Mouse (Mus musculus): ENCODE measurements around the gene Polr1b. TPM values are rescaled to one million over a fixed set of nuclear protein-coding genes. Genes with fewer than 3 reads are reported as not detected.

Gene Polr1b
- polyA plus RNA-seq, 1 experiment from 2014 or later: 27.9 TPM

- H3K4me3 ChIP-seq: no peak overlapping the region
- H3K36me3 ChIP-seq: peaks cover 79% of the 10 kb centered on the region
- H3K4me1 ChIP-seq: no peaks in the 10 kb centered on the region
- no peak for ATAC-seq (ENCODE audit: borderline replicate concordance, extremely low read depth, low FRiP score, low TSS enrichment)
- 92% methylated on average over 8 of the region's 8 CpGs for WGBS
- H3K9me3 ChIP-seq: no peaks in the 10 kb centered on the region
- H3K4me2 ChIP-seq: no peak overlapping the region
- H3K9ac ChIP-seq: no peak overlapping the region
- H3K27ac ChIP-seq: no peak overlapping the region
- H3K27me3 ChIP-seq: no peaks in the 10 kb centered on the region
Measured at GRCm38 (mm10) chr2:129121986-129122385, 21.2 kb downstream of the Polr1b start.

DNA sequence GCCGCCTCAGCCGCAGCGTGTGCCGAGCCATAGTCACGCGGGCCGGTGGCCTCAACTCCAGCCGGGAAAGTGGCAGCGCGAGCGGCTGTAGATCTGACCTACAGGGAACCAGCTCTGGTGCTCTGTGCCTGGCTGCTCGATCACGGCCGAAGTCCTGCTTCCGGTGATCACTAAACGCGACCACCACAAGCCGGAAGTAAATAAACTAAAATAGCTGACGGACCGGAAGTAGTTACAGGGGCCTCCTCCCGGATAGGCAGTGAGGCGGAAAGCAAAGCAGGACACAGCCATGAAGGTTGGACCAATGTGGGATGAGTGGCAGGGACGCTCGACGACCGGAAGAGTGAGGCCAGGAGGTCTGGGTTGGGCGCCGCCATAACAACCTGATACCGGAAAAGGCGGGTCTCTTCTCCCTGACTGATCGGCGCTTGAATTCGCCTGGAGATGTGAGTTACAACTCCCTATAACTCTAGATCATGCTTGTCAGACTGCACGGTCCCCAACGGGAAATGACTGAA, 28.7 kb downstream of the Polr1b start, which contains the start of gene Chchd5:
Gene Chchd5, plus strand, starts transcription at position 289 of the 518 bp plus-strand sequence.
- Histone ChIP-seq H3K27me3 (no peaks in the 10 kb centered on the region), H3K4me1 (peaks cover 20% of the 10 kb centered on the region), H3K4me3 (peak within 1 kb of the TSS; percentile 65), H3K9ac (peak within 1 kb of the TSS; percentile 80), H3K27ac (peak within 1 kb of the TSS; percentile 94), H3K4me2 (peak within 1 kb of the TSS; percentile 82), H3K9me3 (no peaks in the 10 kb centered on the region), H3K36me3 (peaks cover 55% of the 10 kb centered on the region)
- peak; percentile 99 for ATAC-seq (ENCODE audit: borderline replicate concordance, extremely low read depth, low FRiP score, low TSS enrichment)
- WGBS: under 1% methylated on average over 35 of the region's 35 CpGs

DNA sequence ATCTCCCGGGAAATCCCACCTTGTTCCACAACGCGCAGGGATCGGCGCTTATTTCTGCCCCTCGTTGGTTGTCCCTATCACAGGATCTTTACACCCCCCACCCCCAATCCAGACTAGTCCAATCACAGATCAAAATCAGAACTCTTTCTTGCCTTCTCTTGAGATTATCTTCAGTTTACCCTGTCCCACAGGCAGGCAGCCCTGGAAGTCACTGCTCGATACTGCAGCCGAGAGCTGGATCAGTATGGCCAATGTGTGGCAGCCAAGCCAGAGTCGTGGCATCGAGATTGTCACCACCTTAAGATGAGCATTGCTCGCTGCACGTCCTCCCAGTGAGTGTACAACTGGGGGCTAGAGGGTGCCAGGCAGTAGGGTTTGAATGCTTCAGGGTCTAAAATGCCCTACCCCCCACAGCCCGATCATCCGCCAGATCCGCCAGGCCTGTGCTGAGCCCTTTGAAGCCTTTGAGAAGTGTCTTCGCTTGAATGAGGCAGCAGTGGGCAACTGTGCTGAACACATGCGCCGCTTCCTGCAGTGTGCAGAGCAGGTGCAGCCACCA, 29.3 kb downstream of the Polr1b start:
- 29% methylated on average over 18 of the region's 18 CpGs for WGBS
- peaks cover 49% of the 10 kb centered on the region for H3K36me3 ChIP-seq
- ATAC-seq (ENCODE audit: borderline replicate concordance, extremely low read depth, low FRiP score, low TSS enrichment): peak; percentile 35; the same call in 1 of the 2 replicates

DNA sequence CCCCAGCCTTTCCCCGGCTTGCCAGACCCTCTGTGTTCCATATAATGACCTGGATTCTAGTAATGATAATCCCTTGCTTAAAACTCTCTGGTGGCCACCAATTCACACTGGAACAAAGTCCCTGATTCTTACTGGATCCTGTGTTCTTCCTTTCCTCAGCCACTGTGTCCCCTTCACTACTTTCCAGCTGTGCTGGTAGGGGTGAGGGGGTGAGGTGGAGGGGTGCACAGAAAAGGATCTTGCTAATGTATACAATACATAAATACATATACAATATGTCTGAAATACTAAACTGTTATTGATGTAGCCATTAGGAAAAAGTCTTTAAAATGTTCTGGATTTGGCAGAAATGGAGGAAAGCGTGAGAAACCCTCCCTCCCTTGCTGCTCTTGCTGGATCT, 30.0 kb downstream of the Polr1b start:
- Histone ChIP-seq H3K4me1 (peaks cover 20% of the 10 kb centered on the region), H3K9me3 (no peaks in the 10 kb centered on the region), H3K4me3 (no peak overlapping the region), H3K27ac (no peak overlapping the region), H3K9ac (no peak overlapping the region), H3K4me2 (peak overlapping the region; percentile 82), H3K36me3 (peaks cover 42% of the 10 kb centered on the region), H3K27me3 (no peaks in the 10 kb centered on the region)
- 90% methylated on average over 2 of the region's 2 CpGs for WGBS
- no peak for ATAC-seq (ENCODE audit: borderline replicate concordance, extremely low read depth, low FRiP score, low TSS enrichment)

More for the DNA sequence above, 29.3 kb downstream of the Polr1b start:
- Histone ChIP-seq H3K9ac (peak overlapping the region; percentile 45), H3K4me3 (peak overlapping the region; percentile 65), H3K4me1 (peaks cover 20% of the 10 kb centered on the region), H3K9me3 (no peaks in the 10 kb centered on the region), H3K27ac (peak overlapping the region; percentile 94), H3K4me2 (peak overlapping the region; percentile 82), H3K27me3 (no peaks in the 10 kb centered on the region)

GRCm38 (mm10) chr2:129132231-129132630, 31.4 kb downstream of the Polr1b start:
- Histone ChIP-seq H3K4me1 (peaks cover 20% of the 10 kb centered on the region), H3K4me2 (no peak overlapping the region), H3K27me3 (no peaks in the 10 kb centered on the region), H3K9ac (no peak overlapping the region), H3K27ac (no peak overlapping the region), H3K36me3 (peaks cover 31% of the 10 kb centered on the region), H3K9me3 (no peaks in the 10 kb centered on the region), H3K4me3 (no peak overlapping the region)
- 95% methylated on average over 7 of the region's 7 CpGs for WGBS
- ATAC-seq (ENCODE audit: borderline replicate concordance, extremely low read depth, low FRiP score, low TSS enrichment): no peak

DNA sequence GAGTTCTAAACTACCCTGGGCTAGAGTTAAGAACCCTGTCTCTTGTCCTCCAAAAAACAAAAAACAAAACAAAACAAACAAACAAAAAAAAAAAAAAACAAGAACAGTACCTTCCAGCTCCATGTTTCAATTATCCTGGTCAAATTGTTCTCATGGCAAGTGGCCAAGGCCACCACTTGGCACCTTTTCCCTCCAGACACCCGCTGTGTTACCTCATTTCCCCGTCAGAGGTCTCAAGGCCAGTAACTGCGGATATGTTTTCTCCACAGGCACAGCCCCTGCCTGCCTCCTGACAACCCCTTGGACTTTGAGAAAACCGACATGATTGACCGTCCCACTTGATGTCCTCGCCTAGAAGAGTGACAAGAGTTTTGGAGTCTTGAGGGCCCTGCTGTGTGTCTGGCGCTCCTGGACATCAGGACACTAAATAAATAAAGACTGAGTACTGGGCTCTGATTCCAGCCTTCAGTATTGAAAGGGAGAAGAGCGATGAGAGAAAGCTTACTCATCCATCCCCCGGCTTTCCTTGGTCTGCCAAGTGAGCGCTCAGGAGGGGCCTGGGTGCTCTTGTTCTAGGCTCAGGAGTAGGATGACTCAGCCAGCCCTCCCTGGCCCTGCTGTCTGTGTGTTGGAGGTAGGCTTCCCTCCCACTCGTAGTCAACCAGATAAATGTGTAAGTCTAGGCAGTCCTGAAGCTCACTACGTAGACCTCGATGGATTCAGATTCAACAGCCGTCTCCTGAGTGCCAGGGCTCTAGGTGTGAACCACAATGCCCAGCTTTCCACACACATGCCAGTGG, 32.4 kb downstream of the Polr1b start:
- peaks cover 21% of the 10 kb centered on the region for H3K36me3 ChIP-seq
- 93% methylated on average over 14 of the region's 14 CpGs for WGBS
- H3K27me3 ChIP-seq: no peaks in the 10 kb centered on the region
- ATAC-seq (ENCODE audit: borderline replicate concordance, extremely low read depth, low FRiP score, low TSS enrichment): no peak
- peaks cover 20% of the 10 kb centered on the region for H3K4me1 ChIP-seq
- no peak overlapping the region for H3K27ac ChIP-seq
- H3K9me3 ChIP-seq: no peaks in the 10 kb centered on the region
- no peak overlapping the region for H3K9ac ChIP-seq
- H3K4me2 ChIP-seq: no peak overlapping the region
- no peak overlapping the region for H3K4me3 ChIP-seq

DNA sequence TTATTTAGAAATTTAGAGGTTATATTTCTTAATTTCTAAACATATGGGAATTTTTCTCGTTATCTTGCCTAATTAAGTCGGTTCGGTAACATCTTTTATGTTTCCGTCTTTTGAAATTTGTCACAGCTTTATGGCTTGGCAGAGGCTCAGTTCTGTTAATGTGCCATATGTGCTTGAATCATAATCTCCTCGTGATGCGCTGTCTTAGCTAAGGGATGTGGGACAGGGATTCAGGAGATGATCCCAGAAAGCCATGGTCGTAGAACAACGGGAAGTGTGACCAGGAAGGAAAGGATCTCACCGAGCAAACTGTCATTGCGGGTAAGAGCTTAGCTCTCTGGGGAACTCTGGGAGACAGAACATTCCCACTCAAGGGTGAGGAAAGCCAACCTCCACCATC, 39.1 kb downstream of the Polr1b start:
- Histone ChIP-seq H3K27ac (no peak overlapping the region), H3K9me3 (no peaks in the 10 kb centered on the region), H3K4me3 (no peak overlapping the region), H3K9ac (no peak overlapping the region), H3K4me1 (no peaks in the 10 kb centered on the region), H3K4me2 (no peak overlapping the region), H3K36me3 (no peaks in the 10 kb centered on the region), H3K27me3 (no peaks in the 10 kb centered on the region)
- WGBS: 77% methylated on average over 10 of the region's 10 CpGs
- no peak for ATAC-seq (ENCODE audit: borderline replicate concordance, extremely low read depth, low FRiP score, low TSS enrichment)

DNA sequence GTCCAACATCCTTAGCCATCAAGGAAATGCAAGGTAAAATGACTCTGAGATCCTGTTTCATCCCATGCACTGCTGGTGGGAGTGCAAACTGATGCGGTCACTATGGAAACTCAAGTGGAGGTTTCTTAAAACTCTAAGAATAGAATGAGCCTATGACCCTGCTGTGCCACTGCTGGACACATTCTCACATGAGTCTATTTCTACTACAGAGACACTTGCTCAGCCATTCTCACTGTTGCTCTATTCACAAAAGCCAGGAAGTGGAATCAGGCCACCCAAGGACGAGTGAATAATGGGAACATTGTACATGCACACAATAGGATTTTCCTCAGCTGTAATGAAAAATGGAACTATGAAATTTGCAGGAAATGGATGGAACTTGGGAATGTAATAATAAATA, 48.0 kb downstream of the Polr1b start:
- H3K4me3 ChIP-seq: no peak overlapping the region
- 62% methylated on average over 2 of the region's 2 CpGs for WGBS
- no peaks in the 10 kb centered on the region for H3K27me3 ChIP-seq
- no peaks in the 10 kb centered on the region for H3K36me3 ChIP-seq
- no peak overlapping the region for H3K9ac ChIP-seq
- H3K4me1 ChIP-seq: no peaks in the 10 kb centered on the region
- H3K4me2 ChIP-seq: no peak overlapping the region
- no peaks in the 10 kb centered on the region for H3K9me3 ChIP-seq
- H3K27ac ChIP-seq: no peak overlapping the region
- ATAC-seq (ENCODE audit: borderline replicate concordance, extremely low read depth, low FRiP score, low TSS enrichment): no peak

DNA sequence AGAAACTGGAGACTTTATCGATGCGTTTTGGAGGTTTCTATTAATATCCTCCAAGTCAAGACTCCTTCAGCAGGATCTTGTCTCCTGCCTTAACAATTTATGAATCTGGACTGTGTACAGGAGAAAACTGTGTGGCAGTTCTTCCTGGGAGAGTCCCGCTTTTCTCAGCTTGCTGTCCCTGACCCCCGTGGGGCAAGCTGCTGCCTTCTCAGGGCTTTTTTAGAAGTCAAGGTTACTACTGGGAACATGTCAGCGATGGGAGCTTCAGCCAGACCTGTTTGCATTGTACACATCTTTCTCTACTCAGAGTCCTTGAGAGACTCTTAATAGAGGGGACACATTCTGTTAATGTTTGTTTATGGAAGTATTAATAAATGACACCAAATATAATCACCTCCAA, 49.6 kb downstream of the Polr1b start:
- Histone ChIP-seq H3K9me3 (no peaks in the 10 kb centered on the region), H3K36me3 (no peaks in the 10 kb centered on the region), H3K4me3 (no peak overlapping the region), H3K9ac (no peak overlapping the region), H3K27me3 (no peaks in the 10 kb centered on the region), H3K4me2 (no peak overlapping the region), H3K4me1 (no peaks in the 10 kb centered on the region), H3K27ac (no peak overlapping the region)
- WGBS: 74% methylated on average over 5 of the region's 5 CpGs
- no peak for ATAC-seq (ENCODE audit: borderline replicate concordance, extremely low read depth, low FRiP score, low TSS enrichment)

DNA sequence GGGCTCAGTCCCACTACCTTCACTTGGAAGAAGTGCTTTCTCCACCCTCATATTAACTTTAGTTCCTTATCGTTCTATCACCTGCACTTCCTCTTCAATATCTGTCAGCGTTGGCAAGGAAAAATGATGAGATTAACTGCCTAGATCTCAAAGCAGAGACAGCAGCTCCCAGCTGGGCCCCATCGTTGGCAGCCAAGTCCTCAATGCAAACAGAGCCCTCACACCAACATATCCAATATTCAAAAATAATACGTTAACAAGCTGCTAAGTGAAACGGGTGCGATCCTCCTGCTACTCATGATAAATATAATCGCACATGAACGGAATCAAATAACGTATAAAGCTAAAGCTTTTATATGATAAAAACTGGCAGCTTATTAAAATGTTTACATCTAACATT, 50.3 kb downstream of the Polr1b start:
- Histone ChIP-seq H3K4me1 (no peaks in the 10 kb centered on the region), H3K9me3 (no peaks in the 10 kb centered on the region), H3K36me3 (no peaks in the 10 kb centered on the region), H3K4me3 (no peak overlapping the region), H3K9ac (no peak overlapping the region), H3K27ac (no peak overlapping the region), H3K27me3 (no peaks in the 10 kb centered on the region), H3K4me2 (no peak overlapping the region)
- WGBS: 51% methylated on average over 9 of the region's 9 CpGs
- no peak for ATAC-seq (ENCODE audit: borderline replicate concordance, extremely low read depth, low FRiP score, low TSS enrichment)

DNA sequence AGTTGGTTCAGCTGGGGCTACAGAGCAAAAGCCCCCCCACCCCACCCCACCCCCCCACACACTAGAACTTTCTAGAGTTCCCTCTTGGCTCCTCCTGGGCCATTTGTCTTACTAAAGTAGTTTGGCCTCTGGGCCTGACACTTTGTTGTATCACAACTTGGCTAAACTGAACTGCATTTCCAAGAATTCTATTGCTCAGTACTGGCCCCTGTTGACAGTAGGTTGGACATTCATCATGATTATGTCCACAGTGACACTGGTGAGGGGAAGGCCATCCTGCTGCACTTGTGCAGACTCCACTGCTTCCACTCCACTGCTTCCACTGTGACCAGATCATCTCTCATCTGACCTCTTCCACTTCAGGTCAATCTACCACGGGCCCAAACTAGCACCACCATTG, 52.0 kb downstream of the Polr1b start:
- H3K36me3 ChIP-seq: no peaks in the 10 kb centered on the region
- H3K9me3 ChIP-seq: no peaks in the 10 kb centered on the region
- no peak overlapping the region for H3K27ac ChIP-seq
- H3K4me2 ChIP-seq: no peak overlapping the region
- no peak for ATAC-seq (ENCODE audit: borderline replicate concordance, extremely low read depth, low FRiP score, low TSS enrichment)
- H3K27me3 ChIP-seq: no peaks in the 10 kb centered on the region
- H3K4me1 ChIP-seq: no peaks in the 10 kb centered on the region
- WGBS: 58% methylated on average over 1 of the region's 1 CpGs
- no peak overlapping the region for H3K4me3 ChIP-seq
- H3K9ac ChIP-seq: no peak overlapping the region

- Histone ChIP-seq H3K4me3 (no peak overlapping the region), H3K4me1 (0 out of 2 replicates have a peak, but pooled peaks cover 6% of the 10 kb centered on the region), H3K36me3 (no peaks in the 10 kb centered on the region), H3K27ac (no peak overlapping the region), H3K9ac (no peak overlapping the region), H3K27me3 (no peaks in the 10 kb centered on the region), H3K4me2 (no peak overlapping the region), H3K9me3 (no peaks in the 10 kb centered on the region)
- no peak for ATAC-seq (ENCODE audit: borderline replicate concordance, extremely low read depth, low FRiP score, low TSS enrichment)
- 53% methylated on average over 5 of the region's 5 CpGs for WGBS
Measured at GRCm38 (mm10) chr2:129164815-129165214, 64.0 kb downstream of the Polr1b start.

Data from lung, embryonic 15.5 days (tissue).